Mouse (Mus musculus): ENCODE data around the gene Cers2. TPM values are rescaled to one million over a fixed set of nuclear protein-coding genes. Genes with fewer than 3 reads are reported as not detected.

Cers2 gene
- 100 to 1,000 TPM; 132 to 151 TPM for total RNA-seq (2023)

DNA sequence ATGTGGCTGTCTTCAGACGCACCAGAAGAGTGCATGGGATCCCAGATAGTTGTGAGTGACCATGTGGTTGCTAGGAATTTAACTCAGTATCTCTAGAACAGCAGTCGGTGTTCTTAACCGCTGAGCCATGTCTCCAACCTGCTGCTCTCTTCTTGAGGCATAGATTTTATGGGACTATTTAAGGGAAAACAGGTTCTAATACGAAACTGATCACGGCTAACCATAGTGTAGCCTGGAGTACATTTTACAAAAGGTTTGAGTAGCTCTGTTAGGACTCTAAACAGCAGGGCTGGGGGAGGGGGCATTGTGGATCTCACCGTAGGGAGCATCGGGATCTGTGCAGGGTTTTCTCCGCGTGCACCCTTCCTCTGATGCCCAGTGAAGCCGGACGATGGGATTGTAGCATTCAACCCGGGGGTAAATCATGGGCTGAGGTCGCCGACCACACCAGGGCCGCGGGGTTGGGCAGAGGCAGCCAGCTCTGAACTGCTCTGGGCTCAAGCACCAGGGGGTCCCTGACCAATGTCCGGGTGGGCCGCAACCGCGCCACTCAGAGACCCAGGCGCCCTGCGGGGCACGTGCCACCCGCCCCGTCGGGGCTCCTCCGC lies at the start of gene Cers2:
Gene Cers2 (plus strand): TSS at position 306 of the 608 bp plus-strand sequence.

GRCm38 (mm10) chr3:95281216-95282126 lies 33.1 kb upstream of the Cers2 start, which contains the start of the genes Mindy1 and Prune1:
Gene Mindy1 (plus strand): TSS chr3:95281345.
Gene Prune1 (minus strand): TSS chr3:95282076.

DNA sequence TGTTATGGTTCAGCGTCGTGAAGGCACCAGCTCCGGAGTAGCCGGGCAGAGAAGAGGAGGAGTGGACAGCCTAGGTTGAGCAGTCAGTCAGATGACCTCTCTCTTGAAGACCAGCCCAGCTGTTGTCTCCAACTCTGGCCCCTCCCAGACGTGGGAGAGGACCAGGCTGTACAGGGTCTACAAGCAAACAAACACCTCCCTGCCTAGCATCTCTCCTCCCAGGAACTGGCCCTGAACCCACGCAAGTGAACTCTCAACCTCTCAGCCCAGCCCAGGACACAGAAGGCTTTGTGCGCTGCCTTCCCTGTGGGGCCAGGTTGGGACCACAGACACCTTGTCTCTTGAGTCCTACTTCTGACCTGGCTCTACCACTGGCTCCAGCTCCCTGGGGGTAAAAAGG lies 7.5 kb upstream of the Cers2 start, which contains the start of gene Anxa9:
Gene Anxa9 (minus strand): TSS at position 77 of the 400 bp plus-strand sequence.

GRCm38 (mm10) chr3:95356701-95357449 lies 42.3 kb downstream of the Cers2 start, which contains the start of gene Setdb1:
Gene Setdb1 (minus strand): TSS chr3:95357202.

Other genes starting within 250 kb of the Cers2 start
- gene Pip5k1a, start 207.9 kb upstream of the Cers2 start, total RNA-seq (2023), result 10 to 100 TPM; 24.1 to 25.7 TPM
- 10 to 100 TPM; 31.7 to 35.6 TPM for gene Vps72, start 203.8 kb upstream of the Cers2 start, total RNA-seq (2023)
- 1 to 10 TPM in 1 of 2 experiments, under 1 TPM in 1; 0.91 to 1.3 TPM for gene Tmod4, start 190.3 kb upstream of the Cers2 start, total RNA-seq (2023)
- 10 to 100 TPM; 40.4 to 48.0 TPM for gene Scnm1, start 180.8 kb upstream of the Cers2 start, total RNA-seq (2023)
- 1 to 10 TPM; 2.0 to 2.4 TPM for gene Lysmd1, start 180.7 kb upstream of the Cers2 start, total RNA-seq (2023)
- 10 to 100 TPM; 91.8 to 96.8 TPM for gene Tnfaip8l2, start 172.4 kb upstream of the Cers2 start, total RNA-seq (2023)
- gene Sema6c, start 154.3 kb upstream of the Cers2 start, total RNA-seq (2023), result under 1 TPM; 0.26 to 0.33 TPM
- gene Gabpb2, start 96.9 kb upstream of the Cers2 start, total RNA-seq (2023), result 10 to 100 TPM; 39.2 to 39.9 TPM
- 100 to 1,000 TPM; 255 TPM for gene Cdc42se1, start 86.1 kb upstream of the Cers2 start, total RNA-seq (2023)
- 1 to 10 TPM; 1.1 to 2.4 TPM for gene Mllt11, start 82.6 kb upstream of the Cers2 start, total RNA-seq (2023)
- gene Gm128, start 73.2 kb upstream of the Cers2 start, total RNA-seq (2023), result under 1 TPM; 0.20 to 0.36 TPM
- not detected for gene Bnipl, start 63.6 kb upstream of the Cers2 start, total RNA-seq (2023)
- 100 to 1,000 TPM; 157 to 168 TPM for gene Mindy1, start 33.4 kb upstream of the Cers2 start, total RNA-seq (2023)
- 10 to 100 TPM; 21.7 to 23.4 TPM for gene Prune1, start 32.7 kb upstream of the Cers2 start, total RNA-seq (2023)
- 1 to 10 TPM; 1.9 to 2.5 TPM for gene Anxa9, start 7.6 kb upstream of the Cers2 start, total RNA-seq (2023)
- gene Setdb1, start 42.4 kb downstream of the Cers2 start, total RNA-seq (2023), result 10 to 100 TPM; 20.7 to 21.6 TPM
- not detected for gene 4930558C23Rik, start 88.0 kb downstream of the Cers2 start, total RNA-seq (2023)
- gene Arnt, start 119.6 kb downstream of the Cers2 start, total RNA-seq (2023), result 10 to 100 TPM; 53.6 to 54.3 TPM
- gene Ctsk, start 184.5 kb downstream of the Cers2 start, total RNA-seq (2023), result under 1 TPM; 0.75 to 0.78 TPM
- 100 to 1,000 TPM; 172 to 255 TPM for gene Ctss, start 212.0 kb downstream of the Cers2 start, total RNA-seq (2023)
- gene Hormad1, start 244.9 kb downstream of the Cers2 start, total RNA-seq (2023), result not detected